Mouse (Mus musculus) layer of hippocampus, postnatal 25 days (tissue): ENCODE measurements around the gene Iyd. TPM values are rescaled to one million over a fixed set of nuclear protein-coding genes. Genes with fewer than 3 reads are reported as not detected.
"Not testable (repeated sequence)": the region's sequence is repeated elsewhere in the genome, so short reads cannot be mapped to it uniquely, and the experiment has no call there.

Source experiments
- DNase-seq, 2 experiments: peaks; one replicate each; pipeline ENCODE4 v3.0.0; 2022; ENCODE audit warnings: mixed read lengths in 2 of 2, low spot score in 1 of 2; ENCODE audit errors: extremely low spot score in 1 of 2
- total RNA-seq, 2 experiments: library from RNA; stranded (reverse); gene quantifications; 2 replicates each; pipeline ENCODE4 v1.2.3; 2021

The Iyd gene
- total RNA-seq = 1 to 10 TPM; 7.7 to 9.5 TPM

DNA sequence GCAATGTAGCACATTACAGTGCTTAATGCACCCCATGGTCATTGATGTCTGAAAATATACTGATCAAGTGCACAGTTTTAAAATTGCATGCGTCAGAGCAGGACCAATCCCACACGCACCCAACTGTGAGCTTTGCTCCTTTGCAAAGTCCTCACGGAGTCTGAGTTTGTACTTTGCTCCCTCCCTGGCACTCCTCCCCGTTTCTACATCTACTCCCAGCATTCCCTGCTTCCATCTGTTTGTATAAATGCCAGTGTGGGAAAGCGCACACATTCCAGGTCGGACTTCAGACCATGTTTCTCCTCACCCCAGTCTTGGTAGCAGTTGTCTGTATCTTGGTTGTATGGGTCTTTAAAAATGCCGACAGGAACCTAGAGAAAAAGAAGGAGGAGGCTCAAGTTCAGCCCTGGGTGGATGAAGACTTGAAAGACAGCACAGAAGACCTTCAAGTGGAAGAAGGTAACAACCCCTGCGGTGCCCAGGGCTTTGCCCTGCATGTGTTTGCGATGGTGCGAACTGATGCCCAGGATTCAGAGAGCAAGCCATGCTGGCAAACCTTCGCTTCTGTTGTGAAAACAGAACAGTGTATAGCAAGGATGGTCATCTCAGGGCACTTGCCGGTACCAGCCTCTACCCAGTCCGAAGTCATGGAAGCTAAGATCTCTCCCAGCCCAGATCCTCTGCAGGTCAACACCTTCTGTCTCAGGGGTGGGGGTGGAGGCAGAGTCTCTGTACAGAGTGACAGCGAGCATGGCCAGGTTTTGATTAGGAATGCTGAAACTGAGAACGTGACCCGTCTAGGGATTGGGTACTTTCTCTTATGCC is at the start of gene Iyd:
TSS of gene Iyd (plus strand) at position 238 of the 825 bp plus-strand sequence.
- no peak for DNase-seq

DNA sequence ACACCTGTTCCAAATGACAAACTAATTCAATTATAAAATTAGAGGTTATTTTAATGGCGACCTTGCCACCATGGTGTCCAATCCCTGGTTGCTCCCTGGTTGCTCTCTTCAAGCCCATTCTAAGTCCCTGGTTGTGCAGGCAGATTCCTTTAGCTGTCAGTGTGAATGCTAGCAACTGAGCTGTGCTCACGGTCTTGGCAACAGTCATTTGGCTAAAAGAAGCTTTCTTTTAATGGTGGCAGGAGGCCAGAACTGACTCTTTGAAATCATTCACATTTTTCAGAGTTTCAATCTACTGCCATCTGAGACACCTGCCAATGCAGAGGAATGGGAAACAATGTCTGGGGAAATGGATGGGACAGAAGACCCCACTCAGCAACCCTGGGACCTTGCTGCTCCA is 43.2 kb upstream of the Iyd start:
- DNase-seq = no peak

DNA sequence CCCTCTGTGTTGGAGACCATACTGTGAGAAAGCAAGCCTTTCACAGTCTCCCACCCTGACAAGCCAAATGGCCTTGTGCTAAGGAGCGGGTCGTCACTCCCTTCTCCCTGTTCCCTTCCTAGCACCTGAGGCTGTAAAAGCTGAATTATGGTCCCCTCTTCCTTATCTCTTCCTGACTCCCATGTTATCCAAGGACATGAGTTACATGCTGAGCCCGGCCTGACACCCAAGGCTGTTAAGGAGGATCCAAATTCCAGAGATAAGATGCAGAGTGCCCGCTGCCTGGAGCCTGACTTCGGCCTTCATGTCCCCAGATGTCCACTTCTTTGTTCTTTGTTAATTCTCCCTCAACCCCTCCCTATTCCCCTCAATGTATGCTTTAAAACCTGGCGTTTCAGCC is 39.2 kb upstream of the Iyd start:
- DNase-seq = not testable (repeated sequence)

DNA sequence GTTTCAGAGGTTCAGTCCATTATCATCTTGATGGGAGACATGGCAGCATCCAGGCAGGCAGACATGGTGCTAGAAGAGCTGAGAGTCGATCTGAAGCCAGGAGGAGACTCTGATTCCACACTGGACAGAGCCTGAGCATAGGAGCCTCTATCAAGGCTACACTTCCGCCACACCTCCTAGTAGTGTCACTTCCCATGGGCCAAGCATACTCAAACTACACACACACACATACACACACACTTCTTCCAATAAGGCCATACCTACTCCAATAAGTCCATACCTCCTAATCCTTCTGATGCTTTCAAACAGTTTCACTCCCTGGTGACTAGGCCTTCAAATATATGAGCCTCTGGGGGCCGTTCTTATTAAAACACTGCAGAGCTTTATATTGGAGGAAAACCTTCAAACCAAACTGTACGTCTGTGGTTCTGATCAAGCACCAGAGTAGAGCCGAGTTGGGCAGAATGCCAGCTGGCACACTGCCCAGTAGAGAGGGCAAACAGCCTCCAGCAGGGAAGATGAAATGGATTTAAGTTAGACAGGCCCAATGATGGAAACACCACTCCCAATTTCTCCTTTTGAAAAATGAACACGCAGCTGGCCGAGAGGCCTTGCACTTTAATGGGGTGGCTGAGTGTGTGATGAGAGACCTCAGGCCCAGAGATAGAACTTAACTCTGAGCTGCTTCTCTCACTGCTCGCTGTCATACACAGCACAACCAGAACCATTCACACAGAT is 32.4 kb upstream of the Iyd start:
- DNase-seq = peak; percentile 65 to 68

DNA sequence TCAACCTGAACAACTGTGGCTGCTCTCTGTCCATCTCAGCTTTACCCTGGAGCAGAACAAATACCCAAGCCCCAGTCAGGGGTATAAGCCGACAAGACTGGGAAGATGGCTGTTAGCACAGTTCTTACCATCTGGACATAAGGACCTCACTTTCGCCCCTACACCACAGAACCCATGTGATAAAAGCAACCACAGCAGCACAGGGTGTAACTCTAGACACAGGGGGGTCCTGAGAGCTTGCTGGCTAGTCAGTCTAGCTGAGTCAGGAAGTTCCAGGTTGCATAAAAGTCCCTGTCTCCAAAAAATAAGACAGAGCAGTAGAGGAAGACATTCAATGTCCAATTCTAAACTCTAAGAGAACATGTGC is 31.8 kb upstream of the Iyd start:
- no peak for DNase-seq

DNA sequence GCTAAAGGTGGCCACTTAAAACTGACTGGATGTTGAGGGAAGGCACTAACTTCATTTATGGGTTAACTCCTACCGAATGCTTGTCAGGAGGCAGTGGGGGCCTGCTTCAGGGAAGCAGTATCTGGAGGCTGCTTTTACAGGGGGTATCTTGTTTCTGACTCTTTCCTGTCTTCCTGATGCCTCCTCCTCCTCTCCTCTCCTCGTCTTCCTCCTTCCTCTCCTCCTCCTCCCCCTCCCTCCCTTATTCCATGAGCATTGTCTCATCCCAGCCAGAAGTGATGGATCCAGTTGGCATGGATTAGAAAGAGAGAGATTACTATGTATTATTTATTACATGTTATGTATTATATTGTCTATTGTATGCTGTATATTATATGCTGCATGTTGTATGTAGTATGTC is 31.3 kb upstream of the Iyd start:
- DNase-seq = no peak

DNA sequence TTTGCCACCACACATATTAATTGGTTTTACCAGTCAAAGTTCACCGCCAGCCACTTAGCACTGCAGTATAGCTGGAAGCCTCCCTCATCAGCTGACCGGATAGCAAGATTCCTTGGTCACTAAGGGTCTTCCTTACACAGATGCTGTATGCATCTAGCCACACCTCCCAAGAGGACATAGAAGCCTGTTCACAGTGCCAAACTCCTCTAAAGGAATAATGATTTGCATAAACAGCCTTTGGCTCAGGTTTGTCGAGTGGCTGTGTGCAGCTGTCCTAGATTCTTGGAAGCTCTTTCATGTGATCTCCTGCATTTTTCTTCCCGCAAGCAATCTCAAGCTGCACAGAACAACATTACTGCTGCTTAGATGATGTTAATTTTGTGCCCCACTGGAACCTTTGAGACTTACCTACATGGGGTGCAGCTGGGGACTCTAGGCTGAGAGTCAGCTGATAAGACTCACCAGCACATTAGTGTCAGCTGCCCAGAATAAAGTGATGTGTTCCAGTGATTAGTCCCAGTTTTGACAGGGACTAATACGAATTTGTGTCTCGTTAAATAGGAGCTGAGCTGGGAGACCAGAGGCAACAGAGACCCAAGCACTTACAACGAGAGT is 30.3 kb upstream of the Iyd start:
- no peak for DNase-seq

DNA sequence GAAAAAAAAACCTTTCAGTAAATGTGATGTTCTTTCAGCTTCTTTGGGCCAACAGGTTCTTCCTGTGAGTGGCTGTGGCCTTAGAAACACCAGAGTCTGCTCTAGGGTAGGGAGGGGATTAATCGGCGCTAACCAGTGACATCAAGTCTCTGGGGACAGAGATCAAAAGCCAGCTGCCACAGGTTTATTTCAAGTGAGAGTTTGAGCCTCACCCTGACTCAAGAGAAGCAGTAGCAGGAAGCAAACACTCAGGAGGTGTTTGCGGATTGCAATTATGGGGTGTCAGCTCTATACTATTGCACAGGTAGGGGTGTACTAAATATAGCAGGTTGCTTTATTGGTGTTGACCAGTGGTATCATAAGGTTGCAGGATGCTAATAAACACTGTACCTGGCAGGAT is 29.6 kb upstream of the Iyd start:
- DNase-seq = no peak

DNA sequence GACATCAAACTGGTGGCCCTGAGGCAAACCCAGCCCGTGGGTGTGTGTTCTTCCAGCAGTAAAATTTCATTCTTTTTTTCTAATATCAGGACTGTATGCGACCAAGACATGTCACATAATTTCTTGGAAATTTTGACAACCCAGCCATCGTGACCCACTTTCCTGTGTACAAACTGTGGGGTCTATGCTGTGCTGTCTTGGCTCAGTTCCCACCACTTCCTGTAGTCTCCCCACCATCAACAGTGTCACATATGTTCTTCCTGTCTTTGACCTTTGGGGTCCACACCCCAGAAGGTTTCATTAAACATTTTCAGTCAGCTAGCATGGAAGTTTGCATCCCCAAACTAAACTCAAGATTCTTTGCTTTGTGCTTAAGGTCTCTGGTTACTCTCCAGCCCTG is 28.6 kb upstream of the Iyd start:
- DNase-seq = no peak

DNA sequence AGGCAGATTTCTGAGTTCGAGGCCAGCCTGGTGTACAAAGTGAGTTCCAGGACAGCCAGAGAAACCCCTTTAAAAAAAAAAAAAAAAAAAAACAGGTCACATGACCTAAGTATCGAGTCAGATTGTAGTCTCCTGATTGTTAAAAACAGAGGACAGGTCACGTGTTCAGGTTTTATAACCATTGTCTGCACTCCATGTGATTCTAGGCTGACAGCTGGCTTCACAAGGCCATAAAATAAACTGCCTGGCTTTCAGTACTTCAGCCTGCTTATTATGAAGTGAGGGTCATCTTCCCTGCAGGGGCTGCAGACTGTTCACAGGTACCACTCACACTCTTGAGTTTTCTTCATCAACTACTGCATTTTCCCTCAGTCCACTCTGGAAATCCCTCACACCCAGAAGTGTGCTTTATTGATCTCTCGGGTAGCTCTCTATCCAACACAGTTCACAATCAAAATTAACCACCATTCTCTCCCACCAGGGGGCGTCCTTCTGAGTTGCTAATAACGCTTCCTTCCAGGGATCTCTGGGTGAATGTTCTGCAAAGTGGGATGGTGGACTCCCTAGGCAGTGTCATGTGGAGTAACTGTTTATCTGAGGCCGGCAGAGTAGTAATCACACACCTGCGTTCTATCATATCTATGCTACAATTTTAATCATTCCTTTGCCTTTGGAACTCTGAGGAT is 27.3 kb upstream of the Iyd start:
- DNase-seq = peak in 1 of 2 experiments; percentile 56

DNA sequence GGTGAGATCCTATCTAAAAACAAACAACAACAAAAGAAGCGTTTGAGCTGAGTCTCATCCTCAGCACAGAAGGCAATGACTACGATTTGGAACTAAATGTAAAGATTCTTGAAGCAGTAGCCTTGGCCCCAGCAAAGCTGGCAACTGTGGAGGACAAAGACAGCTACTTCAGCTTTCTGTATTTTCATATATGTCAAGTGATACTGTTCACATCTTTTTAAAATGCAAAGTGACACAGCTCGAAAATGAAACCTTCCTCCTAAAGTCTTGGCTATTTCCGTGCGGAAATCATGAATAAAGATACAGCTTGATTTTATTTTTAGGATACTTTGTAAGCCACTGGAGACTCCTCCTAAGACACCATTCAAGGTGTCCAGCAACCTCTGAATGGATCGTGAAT is 26.1 kb upstream of the Iyd start:
- DNase-seq = no peak

DNA sequence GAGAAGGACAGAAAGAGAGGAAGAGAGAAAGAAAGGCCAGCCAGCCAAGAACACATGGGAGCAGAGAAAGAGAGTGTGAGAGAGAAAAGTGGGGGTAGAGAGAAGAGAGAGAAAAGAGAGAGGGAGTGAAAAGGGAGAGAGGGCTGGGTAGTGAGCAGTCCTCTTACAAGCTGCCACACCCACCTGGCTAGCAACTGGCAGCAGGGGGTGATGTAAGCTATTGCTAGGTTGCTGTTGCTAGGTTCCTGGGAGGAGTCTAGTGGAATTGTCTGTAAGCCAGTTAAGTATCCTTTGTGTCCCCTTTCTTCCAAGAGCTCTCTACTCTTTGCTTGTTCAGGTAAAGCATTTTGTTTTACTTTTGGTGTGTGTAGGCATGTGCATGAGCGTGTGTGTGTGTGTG is 25.4 kb upstream of the Iyd start:
- peak in 1 of 2 experiments; percentile 24 for DNase-seq

DNA sequence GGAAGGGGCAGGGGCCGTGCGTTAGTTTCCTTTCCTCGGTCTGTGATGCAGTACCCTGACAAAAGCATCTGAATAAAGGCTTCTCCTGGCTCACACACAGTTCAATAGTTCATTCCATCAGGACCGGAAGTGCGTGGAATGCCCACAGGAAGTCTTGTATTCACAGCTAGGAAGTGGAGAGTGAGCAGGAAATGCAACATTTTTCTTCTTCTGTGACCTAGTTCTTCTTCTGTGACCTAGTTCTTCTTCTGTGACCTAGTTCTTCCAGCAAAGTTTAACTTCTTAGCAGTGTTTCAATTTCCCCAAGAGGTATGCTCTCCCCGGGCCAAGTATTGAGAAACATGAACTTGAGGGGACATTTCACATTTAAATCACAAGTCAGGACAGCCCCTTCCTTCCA is 23.6 kb upstream of the Iyd start:
- no peak for DNase-seq

DNA sequence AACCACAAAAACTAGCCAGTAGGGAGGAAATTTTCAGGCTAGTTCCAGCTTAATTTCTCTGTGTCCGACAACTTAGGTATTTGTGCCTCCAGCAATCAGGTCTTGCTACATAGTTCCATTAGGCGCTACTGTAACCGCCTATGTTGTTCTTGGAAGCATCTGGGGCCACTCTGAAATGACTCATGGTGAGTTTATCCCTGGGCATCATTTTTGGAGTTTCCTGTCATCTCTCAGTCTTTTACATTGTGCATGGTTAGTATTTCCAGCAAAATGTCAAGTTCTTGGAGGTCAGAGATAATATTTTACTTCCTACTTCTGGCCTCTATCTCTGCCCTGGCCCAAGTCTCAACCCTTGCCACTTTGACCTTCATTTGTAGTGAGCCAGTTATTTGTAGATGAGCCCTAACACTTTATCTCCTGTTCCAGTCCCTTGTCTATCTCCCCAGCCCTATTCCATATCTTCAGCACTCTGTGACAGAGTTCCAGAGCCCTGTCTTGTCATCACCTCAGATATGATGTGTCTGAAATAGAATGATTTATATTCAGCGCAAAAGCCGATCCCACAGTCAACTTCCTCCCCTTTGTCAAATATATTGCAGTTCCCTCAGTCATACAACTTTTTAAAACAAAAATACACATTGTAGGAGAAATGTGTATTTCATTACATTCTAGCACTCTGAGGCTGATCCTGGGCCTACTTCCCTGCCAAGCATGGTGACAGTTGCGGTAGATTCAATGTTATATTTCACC is 16.8 kb upstream of the Iyd start:
- no peak for DNase-seq

DNA sequence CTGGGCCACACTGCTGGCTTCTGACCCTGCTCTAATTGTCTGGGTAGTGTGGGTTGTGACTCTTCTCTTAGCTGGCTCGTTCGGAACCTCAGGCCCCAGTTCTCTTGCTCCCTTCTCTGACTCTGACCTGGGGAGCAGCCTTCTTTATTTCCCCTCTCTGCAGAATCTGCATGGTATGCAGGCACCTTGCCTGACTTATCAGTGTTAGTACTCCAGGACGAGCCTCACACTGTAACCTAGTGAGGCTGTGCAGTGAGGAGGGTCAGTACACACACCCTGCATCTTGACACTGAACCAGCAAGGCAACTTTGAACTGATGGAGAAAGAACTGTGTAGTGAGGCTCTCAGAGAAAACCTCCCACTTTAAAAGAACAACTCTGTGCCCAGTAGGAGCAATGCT is 15.5 kb upstream of the Iyd start:
- DNase-seq = no peak

DNA sequence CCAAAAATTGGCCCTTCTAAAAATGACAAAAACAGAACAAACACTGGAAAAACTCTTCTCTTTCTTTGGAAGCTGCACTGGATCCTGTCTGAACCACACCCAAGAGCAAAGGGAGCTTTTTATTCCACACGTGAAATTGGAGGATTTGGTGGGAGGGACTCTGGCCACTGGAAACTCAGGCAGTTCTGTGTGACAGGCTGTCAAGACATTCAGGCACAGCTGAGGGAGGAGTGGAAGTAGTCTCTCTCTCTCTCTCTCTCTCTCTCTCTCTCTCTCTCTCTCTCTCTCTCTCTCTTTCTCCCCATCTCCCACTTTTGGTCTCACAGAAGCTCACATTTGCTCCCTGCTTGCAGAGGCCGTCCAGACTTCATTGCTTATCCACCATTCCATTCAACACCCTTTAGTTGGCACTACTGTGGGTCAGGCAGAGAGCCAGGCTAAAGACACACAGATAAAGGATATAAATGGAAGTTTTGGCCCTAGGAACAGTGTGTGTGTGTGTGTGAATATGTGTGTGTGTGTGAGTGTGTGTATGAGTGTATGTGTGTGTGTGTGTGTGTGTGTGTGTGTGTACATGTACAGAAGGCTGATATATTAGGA is 14.5 kb upstream of the Iyd start:
- DNase-seq = no peak

DNA sequence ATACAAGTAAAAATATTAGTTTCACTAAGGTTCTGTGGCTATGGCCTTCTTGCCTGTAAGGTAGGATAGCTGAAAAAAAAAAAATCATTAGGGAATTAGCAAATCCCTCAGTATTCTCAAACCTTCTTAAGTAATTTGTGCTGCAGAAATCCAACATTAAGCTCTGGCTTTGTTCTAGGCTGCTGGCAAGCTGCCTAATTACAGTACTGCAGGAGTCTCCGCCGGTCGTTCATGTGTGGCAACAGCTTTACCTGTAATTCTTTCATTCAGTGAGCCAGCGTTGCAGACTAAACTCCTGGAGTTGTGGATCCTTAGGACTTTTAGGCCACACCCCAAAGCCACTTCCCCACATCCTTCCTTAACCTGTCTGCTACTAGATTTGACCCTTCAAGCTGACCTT is 10.2 kb upstream of the Iyd start:
- DNase-seq = no peak

DNA sequence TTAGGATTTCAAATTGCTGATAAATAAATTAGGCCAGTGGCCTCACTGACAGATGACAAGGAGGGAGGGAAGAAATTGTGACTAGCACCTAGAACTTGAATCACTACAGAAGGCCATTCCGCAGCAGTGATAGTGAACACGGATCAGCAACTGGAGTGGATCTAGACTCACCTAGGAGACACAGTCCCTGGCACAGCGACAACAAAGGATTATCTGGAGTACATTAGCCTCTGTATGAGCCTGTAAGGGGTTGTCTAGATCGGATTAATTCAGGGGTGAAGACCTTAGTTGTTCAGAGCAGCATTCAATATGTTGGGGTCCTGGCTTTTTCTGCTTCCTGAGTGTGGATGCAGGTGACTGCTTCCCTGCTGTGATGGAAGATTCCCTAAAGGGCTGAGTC is 9.4 kb upstream of the Iyd start:
- no peak for DNase-seq

DNA sequence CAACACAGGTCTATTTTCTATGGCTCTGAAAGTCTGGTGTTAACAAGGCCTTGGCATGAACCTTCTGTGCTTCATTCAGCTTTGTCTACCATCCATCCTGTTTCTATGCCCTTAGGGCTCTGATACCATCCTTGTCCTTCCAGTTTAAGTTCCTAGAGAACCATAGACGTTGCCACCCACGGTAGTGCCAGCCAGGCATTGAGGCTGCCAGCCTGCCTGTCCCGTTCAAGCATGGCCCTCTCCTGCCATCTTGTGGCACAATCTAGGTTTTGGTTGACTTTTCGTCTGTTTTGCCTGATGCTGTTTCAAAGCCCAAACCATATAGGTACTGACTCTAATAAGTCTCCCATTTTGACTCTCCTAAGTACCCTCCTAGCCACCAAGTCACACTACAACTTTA is 8.7 kb upstream of the Iyd start:
- DNase-seq = peak; percentile 73 to 87

DNA sequence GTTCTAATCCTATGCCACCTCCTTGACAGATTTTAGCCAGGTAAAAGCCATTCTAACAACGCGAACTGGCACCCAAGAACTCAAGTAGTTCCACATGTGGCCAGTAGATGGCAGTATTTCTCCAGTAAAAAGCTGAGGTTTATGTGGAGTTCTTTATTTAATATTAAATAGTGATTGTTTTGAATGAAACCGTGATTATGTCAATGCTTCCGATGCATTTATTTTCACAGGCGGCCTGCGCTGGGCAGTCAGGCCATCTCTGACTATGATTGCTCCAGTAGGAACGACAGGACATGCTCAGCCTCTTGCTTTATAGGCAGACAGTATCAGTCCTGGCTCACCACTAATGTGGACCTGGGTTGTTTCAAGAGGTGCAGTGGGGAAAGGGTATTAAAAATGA is 5.6 kb upstream of the Iyd start:
- DNase-seq = peak in 1 of 2 experiments; percentile 66
